Mouse (Mus musculus): ENCODE measurements around the gene Il11ra1. TPM values are rescaled to one million over a fixed set of nuclear protein-coding genes. Genes with fewer than 3 reads are reported as not detected.

Il11ra1 gene
- polyA plus RNA-seq, 1 experiment from 2014 or later = 73.7 TPM

DNA sequence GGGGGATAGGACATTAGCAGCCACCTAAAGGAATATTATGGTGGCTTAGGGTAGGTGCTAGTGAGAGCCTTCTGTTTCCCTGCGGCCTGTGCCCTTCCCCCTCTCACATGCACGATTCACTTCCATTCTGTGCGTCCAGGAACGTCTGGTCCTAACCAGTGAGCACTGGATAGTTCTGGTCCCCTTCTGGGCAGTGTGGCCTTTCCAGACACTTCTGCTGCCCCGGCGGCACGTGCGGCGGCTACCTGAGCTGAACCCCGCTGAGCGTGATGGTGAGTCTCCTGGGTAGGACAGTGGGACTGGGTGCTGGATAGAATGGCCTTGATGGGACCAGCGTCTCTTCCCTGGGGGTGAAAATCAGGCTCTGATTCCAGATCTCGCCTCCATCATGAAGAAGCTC, 57.5 kb downstream of the Il11ra1 start:
- WGBS = 95% methylated on average over 13 of the region's 13 CpGs
- Histone ChIP-seq H3K4me1 (replicated peaks; ENCODE audit: control insufficient read depth, insufficient read depth) (peaks cover 8% of the 10 kb centered on the region; the same call in 1 of the 2 replicates), H3K4me2 (replicated peaks; ENCODE audit: low read depth) (no peak overlapping the region), H3K9me3 (ENCODE audit: control insufficient read depth, low read length) (no peaks in the 10 kb centered on the region), H3K9ac (ENCODE audit: low read length) (no peak overlapping the region), H3K27me3 (ENCODE audit: control insufficient read depth, insufficient read depth, low read length) (no peaks in the 10 kb centered on the region), H3K36me3 (ENCODE audit: control insufficient read depth, insufficient read depth, low read length) (peaks cover 5% of the 10 kb centered on the region; the same call in 1 of the 2 replicates), H3K27ac (replicated peaks) (no peak overlapping the region), H3K4me3 (ENCODE audit: low read depth, low read length) (no peak overlapping the region)
- ATAC-seq (ENCODE audit: low FRiP score, low TSS enrichment) (no peak), DNase-seq (ENCODE audit: low spot score) (no peak)
- TF ChIP-seq EP300 (optimal IDR thresholded peaks at IDR 0.05) (no peak), CTCF (IDR thresholded peaks at IDR 0.05; ENCODE audit: low read depth) (no peak)

DNA sequence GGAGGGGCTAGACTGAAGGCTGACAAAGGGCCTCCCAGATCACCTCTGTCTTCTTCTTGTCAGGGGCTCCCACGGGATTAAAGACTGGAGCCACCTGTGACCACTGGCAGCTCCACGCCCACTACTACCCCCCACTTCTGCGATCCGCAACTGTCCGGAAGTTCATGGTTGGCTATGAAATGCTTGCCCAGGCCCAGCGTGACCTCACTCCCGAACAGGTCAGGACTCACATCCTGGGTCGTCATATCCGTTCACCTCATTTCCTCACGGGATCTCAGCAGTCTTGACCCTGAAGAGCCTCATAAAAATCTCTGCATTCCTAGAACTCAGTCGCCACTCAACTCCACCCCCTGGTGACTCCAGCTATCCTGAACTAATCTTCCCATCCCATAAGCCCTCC, 58.2 kb downstream of the Il11ra1 start:
- no peak for ATAC-seq (ENCODE audit: low FRiP score, low TSS enrichment)
- Histone ChIP-seq H3K4me2 (replicated peaks; ENCODE audit: low read depth) (no peak overlapping the region), H3K27me3 (ENCODE audit: control insufficient read depth, insufficient read depth, low read length) (no peaks in the 10 kb centered on the region), H3K4me1 (replicated peaks; ENCODE audit: control insufficient read depth, insufficient read depth) (peaks cover 11% of the 10 kb centered on the region; the same call in 1 of the 2 replicates), H3K9ac (ENCODE audit: low read length) (no peak overlapping the region), H3K27ac (replicated peaks) (no peak overlapping the region), H3K4me3 (ENCODE audit: low read depth, low read length) (no peak overlapping the region), H3K36me3 (ENCODE audit: control insufficient read depth, insufficient read depth, low read length) (peaks cover 5% of the 10 kb centered on the region; the same call in 1 of the 2 replicates), H3K9me3 (ENCODE audit: control insufficient read depth, low read length) (no peaks in the 10 kb centered on the region)
- no peak for TF ChIP-seq CTCF (IDR thresholded peaks at IDR 0.05; ENCODE audit: low read depth)
- no peak for TF ChIP-seq EP300 (optimal IDR thresholded peaks at IDR 0.05)
- WGBS = 80% methylated on average over 11 of the region's 11 CpGs
- DNase-seq (ENCODE audit: low spot score) = no peak

DNA sequence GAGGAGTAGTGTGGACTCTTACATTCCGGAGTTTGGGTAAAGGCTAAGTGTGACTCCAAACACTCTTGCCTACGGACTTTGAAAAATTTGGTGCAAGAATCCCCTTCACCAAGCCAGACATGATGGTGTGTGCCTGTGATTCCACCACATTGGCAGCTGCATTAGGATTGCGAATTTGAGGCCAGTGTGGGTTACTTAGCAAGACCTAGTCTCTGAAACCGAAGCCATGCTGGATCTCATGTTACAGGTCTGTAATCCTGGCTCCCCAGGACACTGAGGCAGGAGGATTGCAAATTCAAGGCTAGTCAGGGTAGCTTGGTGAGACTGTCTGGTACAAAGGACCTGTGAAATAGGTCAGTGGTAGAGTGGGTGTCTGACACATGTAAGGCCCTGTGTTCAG, 58.9 kb downstream of the Il11ra1 start:
- Histone ChIP-seq H3K4me1 (replicated peaks; ENCODE audit: control insufficient read depth, insufficient read depth) (peaks cover 11% of the 10 kb centered on the region; the same call in 1 of the 2 replicates), H3K27ac (replicated peaks) (no peak overlapping the region)
- TF ChIP-seq EP300 (optimal IDR thresholded peaks at IDR 0.05) (no peak), CTCF (IDR thresholded peaks at IDR 0.05; ENCODE audit: low read depth) (no peak)

DNA sequence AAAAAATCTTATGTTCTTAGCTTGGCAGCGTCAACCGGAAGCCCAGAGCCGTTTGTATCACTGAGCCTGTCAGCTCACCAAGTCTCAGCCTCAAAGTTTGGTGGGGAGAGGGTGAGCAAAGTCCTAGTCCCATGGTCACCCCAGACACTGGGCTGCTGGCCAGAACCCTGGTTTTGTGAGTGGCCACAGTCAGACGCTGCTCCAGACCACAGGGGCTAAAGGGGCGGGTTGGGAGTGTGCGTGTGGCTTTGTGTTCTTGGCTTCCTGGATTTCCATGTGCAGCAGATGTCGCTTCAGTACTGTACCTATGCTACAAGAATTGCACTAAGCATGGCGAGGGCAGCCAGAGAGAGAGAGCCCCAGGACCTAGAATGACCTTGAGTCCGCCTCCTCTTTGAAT, 59.4 kb downstream of the Il11ra1 start:
- Histone ChIP-seq H3K9me3 (ENCODE audit: control insufficient read depth, low read length) (no peaks in the 10 kb centered on the region), H3K36me3 (ENCODE audit: control insufficient read depth, insufficient read depth, low read length) (peaks cover 5% of the 10 kb centered on the region; the same call in 1 of the 2 replicates), H3K4me1 (replicated peaks; ENCODE audit: control insufficient read depth, insufficient read depth) (peaks cover 11% of the 10 kb centered on the region; the same call in 1 of the 2 replicates), H3K27ac (replicated peaks) (peak overlapping the region; percentile 89), H3K4me3 (ENCODE audit: low read depth, low read length) (no peak overlapping the region), H3K4me2 (replicated peaks; ENCODE audit: low read depth) (no peak overlapping the region), H3K9ac (ENCODE audit: low read length) (no peak overlapping the region), H3K27me3 (ENCODE audit: control insufficient read depth, insufficient read depth, low read length) (no peaks in the 10 kb centered on the region)
- DNase-seq (ENCODE audit: low spot score) (peak; percentile 46), ATAC-seq (ENCODE audit: low FRiP score, low TSS enrichment) (no peak)
- WGBS = 74% methylated on average over 9 of the region's 9 CpGs
- TF ChIP-seq EP300 (optimal IDR thresholded peaks at IDR 0.05) (no peak), CTCF (IDR thresholded peaks at IDR 0.05; ENCODE audit: low read depth) (no peak)

More for the DNA sequence above, 58.9 kb downstream of the Il11ra1 start:
- no peaks in the 10 kb centered on the region for H3K27me3 ChIP-seq (ENCODE audit: control insufficient read depth, insufficient read depth, low read length)
- DNase-seq (ENCODE audit: low spot score) (no peak), ATAC-seq (ENCODE audit: low FRiP score, low TSS enrichment) (no peak)
- H3K36me3 ChIP-seq (ENCODE audit: control insufficient read depth, insufficient read depth, low read length) = peaks cover 5% of the 10 kb centered on the region; the same call in 1 of the 2 replicates
- 92% methylated on average over 4 of the region's 4 CpGs for WGBS
- no peak overlapping the region for H3K4me3 ChIP-seq (ENCODE audit: low read depth, low read length)
- no peak overlapping the region for H3K4me2 ChIP-seq (replicated peaks; ENCODE audit: low read depth)
- no peak overlapping the region for H3K9ac ChIP-seq (ENCODE audit: low read length)
- H3K9me3 ChIP-seq (ENCODE audit: control insufficient read depth, low read length) = no peaks in the 10 kb centered on the region

DNA sequence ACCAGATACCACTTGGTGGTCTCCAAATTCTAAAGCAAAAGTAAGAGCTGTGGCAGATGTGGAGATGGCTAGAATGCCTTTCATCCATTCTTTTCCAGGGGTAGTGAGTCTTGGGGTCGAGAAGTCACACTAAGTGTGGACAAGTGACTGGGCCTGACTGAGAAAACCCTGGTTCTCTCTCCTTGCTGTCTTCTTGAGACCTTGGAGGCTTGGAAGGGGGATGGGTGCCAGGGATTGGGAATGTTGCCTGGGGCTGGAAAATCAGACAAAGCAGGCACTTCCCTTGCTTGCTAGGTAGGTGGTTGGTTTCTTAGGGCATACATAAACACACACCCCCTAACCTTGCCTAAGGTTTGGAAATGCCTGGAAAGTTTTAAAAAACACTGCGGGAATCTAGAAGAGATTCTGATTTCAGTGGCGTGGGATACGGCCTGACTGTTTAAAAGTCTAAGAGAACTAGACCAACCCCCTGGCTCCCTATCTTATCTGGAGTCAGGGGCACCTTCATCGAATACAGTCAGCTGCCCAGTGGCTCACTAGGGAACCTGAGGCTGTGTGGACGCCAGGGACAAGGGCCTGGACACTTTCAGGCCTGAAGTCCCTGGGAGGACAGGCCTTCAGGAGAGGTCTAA, 60.0 kb downstream of the Il11ra1 start:
- DNase-seq (ENCODE audit: low spot score) (no peak), ATAC-seq (ENCODE audit: low FRiP score, low TSS enrichment) (peak; percentile 27)
- Histone ChIP-seq H3K4me2 (replicated peaks; ENCODE audit: low read depth) (peak overlapping the region; percentile 59), H3K27me3 (ENCODE audit: control insufficient read depth, insufficient read depth, low read length) (no peaks in the 10 kb centered on the region), H3K4me1 (replicated peaks; ENCODE audit: control insufficient read depth, insufficient read depth) (peaks cover 11% of the 10 kb centered on the region; the same call in 1 of the 2 replicates), H3K36me3 (ENCODE audit: control insufficient read depth, insufficient read depth, low read length) (peaks cover 5% of the 10 kb centered on the region; the same call in 1 of the 2 replicates), H3K9me3 (ENCODE audit: control insufficient read depth, low read length) (no peaks in the 10 kb centered on the region), H3K9ac (ENCODE audit: low read length) (peak overlapping the region; percentile 56), H3K27ac (replicated peaks) (peak overlapping the region; percentile 89), H3K4me3 (ENCODE audit: low read depth, low read length) (peak overlapping the region; percentile 43)
- no peak for TF ChIP-seq EP300 (optimal IDR thresholded peaks at IDR 0.05)
- no peak for TF ChIP-seq CTCF (IDR thresholded peaks at IDR 0.05; ENCODE audit: low read depth)
- WGBS = 29% methylated on average over 6 of the region's 6 CpGs

DNA sequence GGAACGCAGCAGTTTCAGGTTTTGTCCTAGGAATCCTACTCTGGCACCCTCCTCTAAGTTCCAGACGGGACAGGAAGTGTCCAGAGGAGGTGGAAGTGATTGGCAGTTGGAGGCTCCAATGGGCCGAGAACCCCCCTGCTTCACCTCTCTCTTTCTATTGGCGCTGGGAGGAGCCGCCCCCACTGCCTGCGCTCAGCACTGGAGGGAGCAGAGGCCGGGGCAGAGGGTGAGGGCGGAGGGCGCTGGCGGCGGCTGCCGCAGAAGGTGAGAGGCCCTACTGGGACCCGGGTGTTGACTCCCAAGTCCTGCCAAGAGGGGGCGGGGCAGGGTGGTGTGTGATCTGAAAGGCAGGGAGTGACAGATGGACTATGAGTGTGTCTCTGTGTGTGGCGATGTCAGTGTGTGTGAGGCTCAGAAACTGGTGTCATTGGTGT, 60.5 kb downstream of the Il11ra1 start:
- Histone ChIP-seq H3K4me2 (replicated peaks; ENCODE audit: low read depth) (peak overlapping the region; percentile 59), H3K9me3 (ENCODE audit: control insufficient read depth, low read length) (no peaks in the 10 kb centered on the region), H3K9ac (ENCODE audit: low read length) (peak overlapping the region; percentile 56), H3K36me3 (ENCODE audit: control insufficient read depth, insufficient read depth, low read length) (peaks cover 5% of the 10 kb centered on the region; the same call in 1 of the 2 replicates), H3K4me3 (ENCODE audit: low read depth, low read length) (peak overlapping the region; percentile 43), H3K27me3 (ENCODE audit: control insufficient read depth, insufficient read depth, low read length) (no peaks in the 10 kb centered on the region), H3K27ac (replicated peaks) (peak overlapping the region; percentile 89), H3K4me1 (replicated peaks; ENCODE audit: control insufficient read depth, insufficient read depth) (peaks cover 11% of the 10 kb centered on the region; the same call in 1 of the 2 replicates)
- peak; percentile 93 for DNase-seq (ENCODE audit: low spot score)
- ATAC-seq (ENCODE audit: low FRiP score, low TSS enrichment) = peak; percentile 94
- under 1% methylated on average over 15 of the region's 15 CpGs for WGBS
- peak; percentile 55 for TF ChIP-seq CTCF (IDR thresholded peaks at IDR 0.05; ENCODE audit: low read depth)
- no peak for TF ChIP-seq EP300 (optimal IDR thresholded peaks at IDR 0.05)
